Mouse (Mus musculus) c-Kit-positive CD71-positive TER-119-positive erythroid progenitor cells, embryonic 14.5 days (primary cell): ENCODE measurements at regions not wholly inside any gene's neighbourhood (a gene's known extent, or its start where the extent isn't known, plus 50 kb on each side); places are given as distances from the start of the nearest gene placed in this dataset.
A peak's percentile ranks its signal among the peaks of the same experiment; 100 is the strongest.
"Not testable (repeated sequence)": the region's sequence is repeated elsewhere in the genome, so short reads cannot be mapped to it uniquely, and the experiment has no call there.

Source experiments
- DNase-seq: peaks from one replicate; pipeline ENCODE4 v3.0.0-alpha.2; 2013; ENCODE audit warnings: low spot score

- no peak for DNase-seq
Observed at GRCm38 (mm10) chr15:37101419-37101818, 93.8 kb upstream of the Zfp706 start.

DNA sequence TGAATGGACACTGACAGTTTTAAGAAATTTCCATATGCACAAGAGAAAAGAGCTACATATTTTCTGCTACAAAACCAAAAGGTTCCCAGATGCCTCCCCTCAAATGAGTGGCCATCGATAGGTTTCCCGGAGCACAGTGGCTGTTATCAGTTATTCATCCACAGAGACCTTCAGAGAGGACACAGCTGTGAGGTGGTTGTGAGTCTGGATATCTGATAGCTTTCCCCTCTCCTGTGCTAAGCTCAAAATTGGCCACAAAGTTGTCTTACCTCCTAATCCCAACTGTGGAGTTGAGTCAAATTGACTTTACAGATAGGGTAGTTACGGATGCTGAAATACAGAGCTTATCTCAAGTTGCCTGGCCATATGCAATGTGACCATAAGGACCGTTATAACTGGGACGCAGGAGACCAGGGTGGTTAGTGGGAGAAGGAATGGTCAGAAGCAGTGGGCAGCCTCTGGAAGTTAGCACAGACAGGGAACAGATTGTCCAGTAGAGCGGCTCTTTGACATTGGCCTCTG lies 93.3 kb upstream of the Zfp706 start:
- no peak for DNase-seq

DNA sequence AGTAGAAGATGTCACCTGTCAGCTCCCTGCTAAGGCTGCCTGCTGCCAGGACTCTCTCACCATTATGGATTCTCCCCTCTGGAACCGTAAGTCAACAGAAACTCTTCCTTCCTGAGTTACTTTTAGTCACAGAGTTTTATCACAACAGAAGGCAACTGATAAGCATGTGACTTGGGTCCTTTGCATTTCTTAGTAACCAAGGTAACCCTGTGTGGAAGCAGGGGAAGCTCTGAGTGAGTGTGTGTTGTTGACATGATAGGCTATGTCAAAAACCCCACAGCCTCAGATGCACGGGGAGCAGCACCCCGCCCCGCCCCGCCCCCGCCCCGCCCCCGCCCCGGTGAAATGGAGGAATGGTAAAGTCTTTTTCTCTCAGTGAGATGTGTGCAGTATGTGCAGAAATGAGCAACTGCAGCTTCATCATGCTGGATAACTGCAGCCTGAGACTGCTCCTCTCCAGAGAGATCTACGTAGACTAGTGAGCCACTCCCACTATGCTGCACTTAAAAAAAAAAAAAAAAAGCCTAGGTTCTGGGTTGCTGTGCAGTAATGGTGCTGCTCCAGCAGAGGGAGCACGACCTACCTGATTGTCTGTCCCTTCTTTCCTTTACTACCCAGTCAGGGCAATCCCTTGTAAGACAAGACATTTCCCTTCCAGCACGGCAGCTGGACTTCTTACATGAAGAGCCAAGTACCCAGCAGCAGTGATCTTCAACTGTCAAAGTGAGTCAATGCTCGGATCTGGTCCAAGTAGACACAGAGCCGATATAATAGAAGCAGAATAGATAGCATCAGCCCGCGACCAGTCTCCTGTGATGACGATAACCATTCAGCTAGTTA lies 92.6 kb upstream of the Zfp706 start:
- DNase-seq, result peak; percentile 75

- DNase-seq, result no peak
Observed at GRCm38 (mm10) chr15:37099176-37099575, 91.6 kb upstream of the Zfp706 start.

DNA sequence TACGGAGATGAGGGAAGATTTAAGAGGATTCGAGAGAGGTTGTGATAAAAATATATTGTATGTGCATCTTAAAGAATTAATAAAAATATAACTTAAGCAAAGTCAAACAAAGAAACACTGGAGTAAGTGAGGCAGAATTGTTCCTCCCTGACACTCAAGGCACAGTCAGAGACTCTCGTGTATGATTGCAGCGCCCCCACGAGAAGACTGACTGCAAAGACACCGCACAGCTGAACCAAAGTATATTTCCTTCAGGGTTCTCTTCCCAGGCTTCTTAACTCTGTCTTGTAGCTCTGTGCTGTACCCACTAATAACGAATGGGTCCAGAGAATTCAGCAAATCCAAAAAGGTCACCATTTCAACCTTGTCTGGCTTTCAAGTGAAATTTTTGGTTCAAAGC lies 89.9 kb upstream of the Zfp706 start:
- DNase-seq, result no peak

DNA sequence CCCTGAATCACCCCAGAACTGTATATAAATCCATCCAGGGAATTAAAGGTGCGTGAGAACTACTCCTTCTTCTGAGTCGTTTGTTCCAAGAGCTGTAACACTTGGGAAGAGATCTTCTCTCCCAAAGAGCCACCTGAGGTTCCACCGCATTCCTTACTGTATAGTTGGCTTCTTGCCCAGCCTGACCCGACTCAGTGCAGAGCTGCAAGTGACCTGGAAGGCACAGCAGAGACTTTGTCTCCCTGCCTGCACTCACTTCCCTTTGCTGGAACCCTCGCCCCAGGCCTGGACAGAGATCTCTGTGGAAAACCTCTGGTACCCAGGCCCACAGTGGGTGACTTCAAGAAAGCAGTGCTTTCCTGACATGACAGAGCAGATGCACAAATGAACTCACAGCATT lies 83.6 kb upstream of the Zfp706 start:
- not testable (repeated sequence) for DNase-seq

DNA sequence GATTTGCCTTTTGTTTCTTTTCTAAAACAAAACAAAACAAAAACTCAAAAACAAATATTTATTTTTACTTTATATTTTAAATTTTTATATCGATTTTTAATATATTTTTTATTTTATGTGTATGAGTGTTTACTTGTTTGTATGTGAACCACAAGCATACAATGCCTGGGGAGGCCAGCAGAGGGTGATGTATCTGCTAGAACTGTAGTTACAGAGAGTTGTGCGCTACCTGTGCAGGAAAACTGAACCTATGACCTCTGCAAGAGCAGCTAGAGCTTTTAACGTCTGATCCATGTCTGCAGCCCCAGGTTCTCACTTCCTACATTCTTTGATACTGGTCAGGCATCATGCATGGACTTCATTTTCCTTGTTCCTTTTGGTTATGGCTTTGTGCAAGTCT lies 76.2 kb upstream of the Zfp706 start:
- no peak for DNase-seq

DNA sequence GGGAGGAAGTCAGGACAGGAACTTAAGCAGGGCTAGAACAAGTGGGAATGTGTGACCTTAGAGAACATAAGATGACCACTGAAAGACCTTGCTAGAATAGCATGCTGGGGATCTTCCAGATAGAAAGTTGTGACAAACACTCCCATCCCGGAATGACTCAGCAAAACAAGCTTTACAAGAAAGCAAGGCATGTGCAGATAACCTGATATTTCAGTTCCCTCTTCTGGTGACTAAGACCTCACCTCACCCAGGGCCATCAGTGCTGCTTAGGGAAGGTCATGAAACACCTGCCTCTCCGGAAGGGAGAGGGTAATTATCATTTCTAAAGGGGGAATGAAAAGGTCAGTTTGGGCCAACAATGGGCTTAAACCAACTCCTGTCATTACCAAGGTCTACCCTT lies 74.3 kb upstream of the Zfp706 start:
- peak; percentile 46 for DNase-seq

DNA sequence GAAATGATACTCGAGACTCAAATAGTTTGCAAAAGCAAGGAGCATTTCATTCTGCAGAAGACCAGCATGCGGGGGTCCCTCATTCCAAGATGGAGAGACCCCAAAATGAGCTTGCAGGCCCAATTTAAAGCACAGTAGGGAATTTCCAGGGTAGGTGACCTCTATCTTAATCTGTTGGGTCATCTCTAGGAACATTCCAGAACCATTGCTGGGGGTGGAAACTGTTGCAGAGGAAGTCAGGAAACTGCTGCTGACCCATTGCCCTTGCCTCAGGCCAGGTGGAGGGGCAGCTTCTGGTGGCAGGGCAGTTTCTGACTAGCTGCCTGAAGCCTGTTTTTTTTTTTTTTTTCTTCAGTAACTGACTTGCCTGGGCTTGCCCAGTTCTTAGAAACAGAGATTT lies 73.4 kb upstream of the Zfp706 start:
- no peak for DNase-seq

DNA sequence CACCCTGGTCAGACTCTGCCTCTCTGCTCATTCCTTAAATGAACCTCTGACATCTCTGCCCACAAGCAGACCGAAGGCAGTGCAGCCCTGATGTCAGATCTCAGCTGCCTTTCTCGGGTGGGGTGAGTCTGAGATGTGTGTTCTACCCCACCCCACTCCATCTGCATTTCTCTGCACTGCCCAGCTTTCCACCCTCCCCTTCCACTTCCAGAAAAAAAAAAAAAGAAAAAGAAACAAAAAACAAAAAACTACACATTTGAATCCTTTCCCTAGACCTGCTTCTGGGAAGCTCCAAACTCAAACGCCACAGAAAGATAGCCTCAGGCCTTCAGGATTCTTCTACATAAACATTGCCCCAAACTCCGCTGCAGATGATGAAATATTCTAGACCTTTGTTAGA lies 72.8 kb upstream of the Zfp706 start:
- DNase-seq, result no peak

DNA sequence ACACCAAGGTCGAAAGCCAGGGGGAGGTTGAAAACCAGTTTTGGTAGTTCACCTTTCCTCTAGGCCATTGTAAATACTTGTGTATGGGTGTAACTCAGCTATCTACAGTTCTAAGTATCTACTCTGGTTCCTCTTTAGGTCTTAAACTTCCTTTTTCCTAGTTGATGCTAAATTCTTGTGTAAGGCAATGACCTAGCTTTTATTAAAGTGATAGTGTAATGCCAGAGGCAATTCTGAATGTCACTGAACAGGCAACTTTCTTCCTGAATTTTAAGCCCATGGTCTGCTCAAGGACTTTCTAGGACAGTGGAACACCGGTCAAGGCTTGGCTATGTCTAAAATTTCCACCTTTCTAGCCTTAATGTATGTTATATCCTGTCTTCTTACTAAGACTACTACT lies 66.6 kb upstream of the Zfp706 start:
- not testable (repeated sequence) for DNase-seq

GRCm38 (mm10) chr15:37072202-37072862 lies 64.8 kb upstream of the Zfp706 start:
- no peak for DNase-seq

DNA sequence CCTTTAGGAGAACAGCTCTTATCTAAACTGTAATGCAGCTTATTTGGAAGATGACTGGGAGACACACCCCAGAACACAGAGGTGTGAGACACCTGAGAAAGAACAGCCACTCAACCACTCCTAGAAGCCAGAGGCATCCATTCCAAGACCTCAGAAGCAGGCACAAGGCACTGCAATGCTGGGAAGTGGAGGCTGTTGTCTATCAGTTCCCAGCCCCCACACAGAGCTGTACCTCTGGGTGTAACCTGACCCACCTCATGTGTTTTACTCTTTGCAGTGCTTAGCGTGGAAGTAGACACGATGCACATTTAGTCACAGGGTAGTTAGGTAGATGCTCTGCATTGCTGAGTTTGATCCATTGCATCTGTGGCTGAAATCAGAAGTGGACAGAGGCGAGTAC lies 62.6 kb upstream of the Zfp706 start:
- DNase-seq, result no peak

DNA sequence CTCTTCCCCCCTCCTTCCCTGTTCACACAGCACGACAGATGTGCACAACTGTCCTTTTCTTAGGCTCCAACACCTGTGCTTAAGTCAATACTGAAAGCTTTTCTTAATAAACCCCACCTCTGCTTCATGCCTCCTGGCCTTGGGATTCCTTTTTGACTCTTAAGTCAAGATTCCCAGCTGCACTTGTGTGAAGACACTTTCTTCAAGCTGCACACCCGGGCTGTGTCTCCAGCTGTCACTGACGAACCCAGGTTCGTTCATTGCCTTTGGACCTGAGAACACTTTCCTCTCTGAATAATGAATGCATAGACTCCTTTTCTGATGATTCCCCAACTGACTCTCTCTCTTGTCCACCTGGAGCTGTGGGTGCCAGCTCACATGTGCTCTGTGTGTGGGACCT lies 59.8 kb upstream of the Zfp706 start:
- DNase-seq, result no peak

GRCm38 (mm10) chr15:37065926-37066550 lies 58.5 kb upstream of the Zfp706 start:
- no peak for DNase-seq

DNA sequence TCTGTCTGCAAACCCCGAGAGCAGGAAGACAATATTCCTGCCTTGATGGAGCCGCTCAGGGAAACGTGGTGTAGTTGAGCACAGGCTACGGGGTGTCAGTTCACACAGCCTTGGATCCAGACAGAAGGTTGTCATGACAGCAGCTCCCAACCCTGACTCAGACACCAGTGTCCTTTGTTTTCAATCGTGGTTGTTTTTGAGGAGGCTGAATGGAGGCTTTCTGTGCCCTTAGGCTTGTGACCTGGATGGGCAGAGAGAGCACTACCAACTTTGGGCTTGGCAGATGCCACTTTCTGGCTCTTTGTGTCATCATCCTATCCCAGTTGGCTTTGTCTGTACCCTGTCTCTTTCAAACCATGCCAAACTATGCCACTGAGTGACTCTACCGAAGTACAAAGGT lies 57.8 kb upstream of the Zfp706 start:
- no peak for DNase-seq

DNA sequence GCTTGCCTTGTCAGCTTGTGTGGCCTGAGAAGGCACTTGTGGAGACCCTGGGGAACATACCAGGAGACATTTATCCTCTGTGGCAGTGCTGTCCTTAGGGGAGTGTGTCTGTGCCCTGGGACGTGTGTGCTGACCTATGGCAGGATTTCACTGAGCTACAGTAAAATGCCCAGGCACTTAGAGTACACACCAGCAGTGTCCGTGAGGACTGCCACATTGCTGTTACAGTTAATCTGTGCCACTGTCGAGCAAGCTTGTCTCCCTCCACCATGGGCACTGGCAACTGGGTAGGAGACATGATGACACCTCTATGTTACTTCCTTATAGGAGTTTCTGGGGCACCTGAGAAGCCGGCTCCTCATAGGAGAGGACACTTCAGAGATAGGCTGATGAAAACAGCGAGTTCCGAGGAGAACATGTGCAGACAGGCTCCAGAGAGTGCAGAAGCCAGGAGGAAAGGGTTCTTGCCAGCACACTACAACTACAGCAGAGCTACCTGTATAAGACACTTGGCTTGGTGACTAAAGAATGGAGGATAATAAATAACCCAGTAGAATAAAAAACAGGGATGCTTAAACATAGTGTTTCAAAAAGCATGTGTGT lies 56.3 kb upstream of the Zfp706 start:
- DNase-seq, result no peak

DNA sequence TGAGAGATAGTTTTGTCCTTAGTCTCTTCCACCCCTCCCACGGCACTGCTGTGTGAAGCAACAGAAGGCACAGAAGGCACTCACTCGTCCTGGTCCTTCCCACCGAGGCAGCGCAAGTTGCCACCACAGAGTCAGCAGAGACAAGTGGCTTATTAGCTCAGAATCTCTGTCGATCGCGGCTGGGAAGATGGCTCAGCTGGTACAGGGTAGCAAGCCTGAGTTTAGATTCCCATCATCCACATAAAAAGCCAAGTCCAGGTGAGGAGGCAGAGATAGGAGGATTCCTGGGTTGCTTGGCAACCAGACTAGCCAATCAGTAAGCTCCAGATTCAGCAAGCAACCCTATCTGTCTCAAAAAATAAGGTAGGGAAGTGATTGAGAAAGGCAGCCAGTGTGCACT lies 55.0 kb upstream of the Zfp706 start:
- no peak for DNase-seq

DNA sequence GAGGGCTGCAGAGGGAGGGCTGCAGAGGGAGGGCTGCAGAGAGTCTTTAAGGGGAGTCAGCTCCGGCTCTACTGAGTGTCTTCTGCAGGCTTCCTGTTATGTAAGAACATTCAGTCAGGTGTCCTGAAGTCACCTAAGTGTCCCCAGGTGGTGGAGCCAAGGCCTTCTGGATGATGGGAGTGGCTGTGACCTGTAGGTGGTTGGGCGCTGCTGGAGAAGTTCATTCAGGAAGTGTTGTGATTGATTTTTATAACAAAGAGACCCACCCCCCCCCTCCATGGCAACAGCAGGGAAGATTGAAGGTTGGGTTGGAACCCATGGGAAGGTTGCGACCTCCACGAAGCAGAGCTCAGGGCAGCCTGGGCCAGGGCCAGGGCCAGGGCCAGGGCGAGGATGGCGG lies 53.9 kb upstream of the Zfp706 start:
- DNase-seq, result no peak

- no peak for DNase-seq
Observed at GRCm38 (mm10) chr15:37060831-37061230, 53.3 kb upstream of the Zfp706 start.
